Mouse (Mus musculus) kidney, adult 2 months (tissue): ENCODE measurements around the gene Cltc. TPM values are rescaled to one million over a fixed set of nuclear protein-coding genes. Genes with fewer than 3 reads are reported as not detected.
A peak's percentile ranks its signal among the peaks of the same experiment; 100 is the strongest.

ENCODE experiments used
- DNase-seq: peaks from one replicate; pipeline ENCODE4 v3.0.0; 2021
- H3K27ac ChIP-seq: fragments of 200-500 bp; 2 replicates; pipeline ENCODE4 v1.5.1; 2012; ENCODE audit warnings: low read depth, low read length, control low read depth, inconsistent platforms; ENCODE audit not compliant: insufficient read depth
- H3K27me3 ChIP-seq: fragments of 200-500 bp; replicated peaks from 2 replicates; pipeline ENCODE4 v1.6.1; 2012; ENCODE audit warnings: mild to moderate bottlenecking, moderate library complexity, low read length, inconsistent platforms; ENCODE audit not compliant: control insufficient read depth, insufficient read depth
- H3K36me3 ChIP-seq: fragments of 200-500 bp; 2 replicates; pipeline ENCODE4 v1.6.1; 2012; ENCODE audit warnings: mild to moderate bottlenecking, moderate library complexity, low read length, inconsistent platforms; ENCODE audit not compliant: control insufficient read depth, insufficient read depth
- H3K4me1 ChIP-seq: fragments of 200-500 bp; 2 replicates; pipeline ENCODE4 v1.6.1; 2011; ENCODE audit warnings: low read length; ENCODE audit not compliant: control insufficient read depth, insufficient read depth
- H3K4me3 ChIP-seq: fragments of 200-500 bp; 2 replicates; pipeline ENCODE4 v1.5.1; 2011; ENCODE audit warnings: mild to moderate bottlenecking, low read depth, low read length, control low read depth; ENCODE audit not compliant: insufficient read depth
- CTCF ChIP-seq: fragments of 200-500 bp; conservative IDR thresholded peaks from 2 replicates; pipeline ENCODE4 v1.5.1; 2011; ENCODE audit warnings: low read depth, mild to moderate bottlenecking, control low read depth, low read length, moderate library complexity, mixed read lengths; ENCODE audit not compliant: insufficient read depth, insufficient read length
- POLR2A ChIP-seq: fragments of 200-500 bp; IDR thresholded peaks from one replicate; pipeline ENCODE4 v1.6.1; 2011; ENCODE audit warnings: low read depth, low read length, control low read depth
- WGBS: fragments of 180-500 bp; shearing (Covaris S2); methylation state at CpG from one replicate; pipeline ENCODE4 v1.1.7; 2018; 5-methylcytosine and 5-hydroxymethylcytosine counted together
- polyA plus RNA-seq: library from polyadenylated mRNA; depleted of rRNA; stranded (reverse); fragments of >200 nt; gene quantifications from 2 replicates; pipeline ENCODE4 v1.2.3, GENCODE M21; 2012

The Cltc gene
- polyA plus RNA-seq, 1 experiment, result 107 TPM

GRCm38 (mm10) chr11:86718369-86718768 lies 39.0 kb downstream of the Cltc start:
- WGBS, result 90% methylated on average over 3 of the region's 3 CpGs
- no peak overlapping the region for H3K4me3 ChIP-seq
- no peak overlapping the region for H3K27ac ChIP-seq
- DNase-seq, result no peak
- H3K36me3 ChIP-seq, result peaks cover 21% of the 10 kb centered on the region
- H3K27me3 ChIP-seq, result no peaks in the 10 kb centered on the region
- no peaks in the 10 kb centered on the region for H3K4me1 ChIP-seq
- no peak for TF ChIP-seq POLR2A
- TF ChIP-seq CTCF, result no peak

DNA sequence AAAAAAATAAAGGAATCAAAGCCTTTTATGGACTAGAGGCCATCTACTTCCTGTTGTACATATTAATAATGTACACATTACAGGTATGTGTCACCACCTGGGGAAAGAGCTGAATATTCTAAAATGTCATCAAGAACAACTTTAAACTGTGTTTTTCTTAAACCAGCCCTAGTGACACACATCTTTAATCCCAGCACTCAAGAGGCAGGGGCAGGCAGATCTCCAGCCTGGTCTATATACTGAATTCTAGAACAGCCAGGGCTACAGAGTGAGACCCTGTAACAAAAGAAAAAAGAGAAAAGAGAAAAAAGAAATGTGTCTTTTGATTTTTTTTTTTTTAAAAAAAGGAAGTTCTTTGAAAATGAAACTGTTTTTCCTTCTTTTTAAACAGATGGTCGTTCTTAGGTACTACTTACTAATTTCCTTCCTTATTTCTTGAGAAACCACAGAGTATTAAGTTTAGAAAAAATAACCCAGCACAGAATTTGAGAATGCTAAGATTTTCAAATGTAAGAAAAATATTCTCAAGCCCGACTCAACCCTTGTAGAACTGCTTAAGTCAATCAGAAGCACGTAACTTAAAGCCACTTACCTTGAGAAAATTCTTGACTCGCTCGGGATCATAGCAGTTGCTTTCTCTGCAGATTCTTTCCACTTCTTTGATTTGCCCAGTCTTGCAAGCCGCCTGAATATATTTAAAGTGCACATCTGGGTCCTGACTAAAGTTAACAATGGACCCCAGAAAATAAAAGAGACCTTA lies 39.9 kb downstream of the Cltc start:
- H3K4me1 ChIP-seq, result no peaks in the 10 kb centered on the region
- WGBS, result 80% methylated on average over 6 of the region's 6 CpGs
- no peaks in the 10 kb centered on the region for H3K27me3 ChIP-seq
- DNase-seq, result no peak
- H3K36me3 ChIP-seq, result peaks cover 16% of the 10 kb centered on the region
- H3K4me3 ChIP-seq, result no peak overlapping the region
- TF ChIP-seq CTCF (no peak), POLR2A (no peak)
- H3K27ac ChIP-seq, result no peak overlapping the region

DNA sequence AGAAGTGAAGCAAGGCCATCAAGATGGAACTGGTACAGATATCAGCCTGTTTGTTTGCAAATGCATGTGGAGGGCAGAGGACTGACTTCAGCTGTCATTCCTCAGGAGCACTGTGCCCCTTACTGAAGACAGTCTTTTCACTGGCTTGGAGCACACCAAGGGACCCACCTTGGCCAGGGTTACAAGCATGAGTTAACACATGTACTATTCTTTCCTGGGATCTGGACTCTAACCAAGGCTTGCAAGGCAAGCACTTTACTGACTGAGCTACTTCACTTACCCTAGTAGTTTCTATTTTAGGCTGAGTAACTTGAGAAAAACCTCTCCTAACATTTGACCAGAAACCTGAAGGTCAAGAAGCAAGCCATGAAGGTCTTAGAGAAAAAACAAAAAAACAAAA lies 42.8 kb downstream of the Cltc start:
- no peak for DNase-seq
- no peak overlapping the region for H3K27ac ChIP-seq
- TF ChIP-seq CTCF, result no peak
- TF ChIP-seq POLR2A, result no peak
- H3K4me3 ChIP-seq, result no peak overlapping the region
- H3K4me1 ChIP-seq, result no peaks in the 10 kb centered on the region
- H3K36me3 ChIP-seq, result peaks cover 18% of the 10 kb centered on the region
- no peaks in the 10 kb centered on the region for H3K27me3 ChIP-seq

DNA sequence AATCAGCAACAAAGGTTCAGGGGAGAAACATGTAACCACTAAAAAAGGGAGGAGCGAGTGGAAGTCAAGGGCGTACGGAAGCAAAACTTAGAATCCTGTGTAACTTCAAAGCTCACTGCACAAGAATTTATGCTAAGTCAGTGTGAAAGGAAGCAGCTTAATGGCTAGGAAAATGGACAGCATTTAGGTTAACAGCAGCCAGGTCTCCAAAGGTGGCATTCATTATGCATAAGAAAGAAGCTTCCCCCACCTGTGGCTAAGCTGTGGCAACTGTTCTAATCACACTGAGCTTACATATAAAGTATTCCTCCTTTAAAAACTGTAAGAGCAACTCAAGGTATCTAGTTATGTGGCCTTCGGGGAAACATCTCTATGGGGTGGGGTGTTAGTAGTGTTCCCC lies 56.2 kb downstream of the Cltc start:
- TF ChIP-seq CTCF, result no peak
- TF ChIP-seq POLR2A, result no peak
- Histone ChIP-seq H3K4me1 (no peaks in the 10 kb centered on the region), H3K4me3 (no peak overlapping the region), H3K27me3 (no peaks in the 10 kb centered on the region), H3K36me3 (peaks cover 34% of the 10 kb centered on the region), H3K27ac (no peak overlapping the region)
- no peak for DNase-seq
- 58% methylated on average over 4 of the region's 4 CpGs for WGBS

DNA sequence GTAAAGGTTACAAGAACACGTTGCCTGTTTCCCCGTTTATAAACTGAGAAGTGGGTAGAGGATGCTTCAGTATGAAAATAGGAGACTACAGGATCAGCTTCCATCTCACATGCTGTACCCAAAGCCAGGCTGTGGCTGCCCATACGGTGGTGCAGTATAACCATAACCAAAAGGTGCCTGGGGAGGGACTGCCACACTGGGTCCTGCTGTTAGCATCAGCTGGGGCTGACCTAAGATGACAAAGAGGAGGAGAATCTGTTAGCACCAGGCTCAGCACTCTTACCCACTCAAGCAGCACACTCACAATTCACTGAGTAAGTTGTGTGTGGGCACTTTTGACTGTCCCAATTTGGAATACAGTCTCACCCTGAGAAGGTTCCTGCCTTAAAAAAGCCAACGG lies 61.9 kb downstream of the Cltc start:
- peaks cover 4% of the 10 kb centered on the region; the same call in 1 of the 2 replicates for H3K4me1 ChIP-seq
- TF ChIP-seq CTCF, result no peak
- TF ChIP-seq POLR2A, result no peak
- no peak overlapping the region for H3K27ac ChIP-seq
- 76% methylated on average over 4 of the region's 4 CpGs for WGBS
- no peak for DNase-seq
- no peak overlapping the region for H3K4me3 ChIP-seq
- peaks cover 15% of the 10 kb centered on the region for H3K36me3 ChIP-seq
- no peaks in the 10 kb centered on the region for H3K27me3 ChIP-seq

DNA sequence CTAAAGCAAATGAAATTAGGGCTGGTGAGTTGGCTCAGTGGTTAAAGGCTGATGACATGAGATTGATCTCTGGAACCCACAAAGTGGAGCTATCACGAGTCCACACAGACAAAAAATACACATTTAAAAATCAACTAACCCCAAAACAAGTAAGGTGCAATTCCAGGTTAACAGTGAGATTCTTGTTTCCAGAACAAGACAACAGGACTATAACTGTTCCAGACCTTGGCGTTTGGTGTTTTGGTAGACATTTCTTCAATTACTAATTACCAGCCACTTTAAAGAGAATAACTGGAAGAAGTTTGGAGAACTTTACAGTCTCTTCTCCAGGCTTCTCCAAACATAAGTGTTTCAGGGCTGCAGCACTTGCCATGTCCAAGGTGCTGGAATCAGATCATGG lies 64.8 kb downstream of the Cltc start:
- Histone ChIP-seq H3K4me1 (peaks cover 8% of the 10 kb centered on the region; the same call in 1 of the 2 replicates), H3K27ac (no peak overlapping the region), H3K36me3 (peaks cover 6% of the 10 kb centered on the region), H3K27me3 (no peaks in the 10 kb centered on the region), H3K4me3 (no peak overlapping the region)
- no peak for DNase-seq
- no peak for TF ChIP-seq CTCF
- TF ChIP-seq POLR2A, result no peak
- 62% methylated on average over 2 of the region's 2 CpGs for WGBS

GRCm38 (mm10) chr11:86691956-86692355 lies 65.4 kb downstream of the Cltc start:
- no peak for DNase-seq
- H3K36me3 ChIP-seq, result peaks cover 6% of the 10 kb centered on the region
- no peaks in the 10 kb centered on the region for H3K27me3 ChIP-seq
- H3K4me1 ChIP-seq, result peaks cover 8% of the 10 kb centered on the region; the same call in 1 of the 2 replicates
- H3K27ac ChIP-seq, result peak overlapping the region; percentile 31; the same call in 1 of the 2 replicates
- WGBS, result 74% methylated on average over 2 of the region's 2 CpGs
- TF ChIP-seq CTCF (0 out of 2 replicates have a peak, but pooled peaks have one; percentile 2), POLR2A (no peak)
- no peak overlapping the region for H3K4me3 ChIP-seq
